Mouse (Mus musculus): Measurements from ENCODE around the gene Wdr89.

DNA sequence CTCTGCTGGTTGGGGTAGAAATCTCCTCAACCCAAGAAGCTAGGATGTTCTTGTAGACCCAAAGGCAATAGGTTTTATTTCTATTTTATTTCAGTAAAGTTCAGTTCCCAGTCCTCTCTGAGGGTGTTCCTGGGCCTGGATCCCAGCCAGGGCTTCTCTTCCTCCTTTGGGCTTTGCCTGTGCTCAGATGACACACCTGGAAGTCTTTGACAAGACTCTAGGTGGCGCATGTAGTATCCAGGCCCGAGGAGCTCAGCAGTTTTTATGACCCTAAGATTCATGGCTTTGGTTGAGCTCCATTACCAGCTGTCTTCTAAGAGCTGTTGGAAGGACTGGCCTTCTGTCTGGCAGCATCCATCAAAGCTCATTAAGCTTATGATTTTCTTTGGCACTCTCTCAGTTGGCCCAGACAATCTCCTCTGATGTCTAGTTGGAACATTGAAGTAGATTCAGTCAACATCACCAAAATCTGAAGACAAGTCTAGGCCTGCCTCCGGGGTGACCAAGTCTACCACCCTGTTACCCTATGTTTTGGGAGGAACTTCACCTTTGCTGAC lies 2.5 kb upstream of the Wdr89 start:
- no peak for TF ChIP-seq CTCF (IDR thresholded peaks at IDR 0.05; ENCODE audit: control insufficient read depth, insufficient read depth, insufficient read length)
- TF ChIP-seq USF1 (IDR thresholded peaks at IDR 0.05; ENCODE audit: low read depth) = no peak
- TF ChIP-seq MYOG (IDR thresholded peaks at IDR 0.05; ENCODE audit: control insufficient read depth, extremely low read depth, insufficient read length) = no peak
- TF ChIP-seq MAX (IDR thresholded peaks at IDR 0.05) = no peak
- TF ChIP-seq CEBPB (IDR thresholded peaks at IDR 0.05; ENCODE audit: low read depth) = no peak
- no peak for TF ChIP-seq FOSL1 (IDR thresholded peaks at IDR 0.05; ENCODE audit: insufficient read depth, low read length, poor library complexity, severe bottlenecking)
